Mouse (Mus musculus): ENCODE measurements around the gene Gna11.

Gene Gna11

GRCm38 (mm10) chr10:81486496-81486895 lies 58.5 kb downstream of the Gna11 start:
- in situ Hi-C loops (cut with MboI, MseI): loop anchor here in 1 of 2 experiments (10.0 kb wide), 1 partner anchor 48 kb away; no protein-coding TSS in a partner anchor

- in situ Hi-C loops (cut with MboI, MseI): loop anchor here in 1 of 2 experiments (10.0 kb wide), 1 partner anchor 49 kb away; no protein-coding TSS in a partner anchor
These were observed 59.4 kb downstream of the Gna11 start for GRCm38 (mm10) chr10:81485479-81486018.

- in situ Hi-C loops (cut with MboI, MseI): loop anchor here in 1 of 2 experiments (10.0 kb wide), 1 partner anchor 50 kb away; no protein-coding TSS in a partner anchor
These were observed 59.9 kb downstream of the Gna11 start for GRCm38 (mm10) chr10:81485060-81485449.

- in situ Hi-C loops (cut with MboI, MseI): loop anchor here in 1 of 2 experiments (10.0 kb wide), 1 partner anchor 50 kb away; no protein-coding TSS in a partner anchor
These were observed 60.4 kb downstream of the Gna11 start for GRCm38 (mm10) chr10:81484441-81485059.

- in situ Hi-C loops (cut with MboI, MseI): loop anchor here in 1 of 2 experiments (10.0 kb wide), 1 partner anchor 51 kb away; no protein-coding TSS in a partner anchor
These were observed 61.0 kb downstream of the Gna11 start for GRCm38 (mm10) chr10:81483983-81484382.

- in situ Hi-C loops (cut with MboI, MseI): loop anchor here in 1 of 2 experiments (10.0 kb wide), 1 partner anchor 52 kb away; no protein-coding TSS in a partner anchor
These were observed 62.5 kb downstream of the Gna11 start, which contains the start of gene Celf5 for GRCm38 (mm10) chr10:81482533-81482889. TSS of gene Celf5 (minus strand) at chr10:81482709.

- in situ Hi-C loops (cut with MboI, MseI): loop anchor here in 1 of 2 experiments (10.0 kb wide), 1 partner anchor 53 kb away; no protein-coding TSS in a partner anchor
These were observed 63.1 kb downstream of the Gna11 start for GRCm38 (mm10) chr10:81481605-81482532.

All from T-helper 17 cell (primary cell).